Mouse (Mus musculus) brain, embryonic 14.5 days (tissue): Measurements from ENCODE around the gene Cd70.

ENCODE experiments used
- CTCF ChIP-seq: fragments of 200-500 bp; IDR thresholded peaks from 2 replicates; pipeline ENCODE4 v1.5.1; 2012; ENCODE audit warnings: inconsistent platforms, mild to moderate bottlenecking, moderate library complexity, borderline replicate concordance; ENCODE audit not compliant: insufficient read depth, insufficient read length; ENCODE audit errors: extremely low read depth
- POLR2A ChIP-seq: fragments of 200-500 bp; IDR thresholded peaks from 2 replicates; pipeline ENCODE4 v1.6.1; 2012; ENCODE audit warnings: mild to moderate bottlenecking, inconsistent platforms, borderline replicate concordance; ENCODE audit not compliant: poor library complexity, insufficient read depth, insufficient read length, severe bottlenecking; ENCODE audit errors: extremely low read depth

DNA sequence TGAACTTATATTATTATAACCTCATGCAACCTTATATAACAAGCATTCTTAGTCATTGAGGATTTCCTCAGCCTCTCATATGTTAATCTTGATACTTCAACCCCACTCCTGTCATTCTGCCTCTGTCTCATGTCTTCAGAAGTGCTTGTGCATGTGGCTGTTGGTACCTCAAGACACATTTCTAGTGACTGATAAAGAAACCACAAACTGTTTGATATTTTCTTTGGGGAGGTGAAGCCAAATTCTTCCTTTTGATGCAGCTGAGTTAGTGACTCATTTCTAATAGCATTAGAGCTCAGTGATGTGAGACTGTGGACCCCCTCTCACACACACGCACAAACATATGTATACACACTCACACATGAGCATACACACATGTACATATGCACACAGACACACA lies 17.8 kb downstream of the Cd70 start:
- TF ChIP-seq POLR2A (no peak), CTCF (no peak)
